Mouse (Mus musculus): Measurements from ENCODE around the gene Katna1. TPM values are rescaled to one million over a fixed set of nuclear protein-coding genes. Genes with fewer than 3 reads are reported as not detected.

Katna1 gene
- polyA plus RNA-seq, 1 experiment from 2014 or later: 59.5 TPM

Other genes starting within 250 kb of the Katna1 start
- gene Lrp11, start 136.2 kb upstream of the Katna1 start, polyA plus RNA-seq (2014; fragmentation: Nextera tagmentation; extraction: Ambion mirVana): 6.1 and 7.3 TPM in 2 replicates
- 58.4 and 60.3 TPM in 2 replicates for gene Nup43, start 58.5 kb upstream of the Katna1 start, polyA plus RNA-seq (2014; fragmentation: Nextera tagmentation; extraction: Ambion mirVana)
- gene Pcmt1, start 44.9 kb upstream of the Katna1 start, polyA plus RNA-seq (2014; fragmentation: Nextera tagmentation; extraction: Ambion mirVana): 110 and 115 TPM in 2 replicates
- gene Lats1, start 44.8 kb upstream of the Katna1 start, polyA plus RNA-seq (2014; fragmentation: Nextera tagmentation; extraction: Ambion mirVana): 15.8 and 16.5 TPM in 2 replicates
- gene Ginm1, start 66.8 kb downstream of the Katna1 start, polyA plus RNA-seq (2014; fragmentation: Nextera tagmentation; extraction: Ambion mirVana): 65.8 and 69.5 TPM in 2 replicates
- gene Ppil4, start 66.9 kb downstream of the Katna1 start, polyA plus RNA-seq (2014; fragmentation: Nextera tagmentation; extraction: Ambion mirVana): 34.7 and 39.7 TPM in 2 replicates
- gene Zc3h12d, start 106.5 kb downstream of the Katna1 start, polyA plus RNA-seq (2014; fragmentation: Nextera tagmentation; extraction: Ambion mirVana): 0.13 and 0.23 TPM in 2 replicates
- gene Tab2, start 230.2 kb downstream of the Katna1 start, polyA plus RNA-seq (2014; fragmentation: Nextera tagmentation; extraction: Ambion mirVana): 27.7 and 30.1 TPM in 2 replicates